Mouse (Mus musculus): ENCODE measurements around the gene Arhgap28.

DNA sequence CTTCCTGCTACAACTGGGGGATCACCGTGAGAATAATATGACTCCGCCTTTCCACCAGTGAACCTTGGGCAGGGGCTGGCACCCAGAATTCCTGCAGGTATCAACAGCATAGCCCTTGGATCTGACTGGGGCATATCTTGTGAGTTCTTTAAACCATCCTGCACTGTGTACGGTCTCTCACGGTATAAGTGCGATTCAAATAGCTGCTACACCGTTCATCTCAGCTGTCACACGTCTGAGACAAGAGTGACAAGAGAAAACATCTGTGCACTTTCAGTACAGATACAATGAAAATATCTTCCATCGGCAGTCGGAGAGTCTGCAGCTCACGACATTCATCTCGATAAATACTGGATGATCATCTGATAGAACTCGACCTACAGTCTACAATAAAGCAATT lies 126.3 kb downstream of the Arhgap28 start:
- no peak for TF ChIP-seq POLR2A (IDR thresholded peaks at IDR 0.05; ENCODE audit: borderline replicate concordance, control insufficient read depth, low read depth, low read length)
- TF ChIP-seq CTCF (IDR thresholded peaks at IDR 0.05; ENCODE audit: control insufficient read depth, insufficient read depth, low read length): no peak
